Mouse (Mus musculus) stomach, embryonic 16.5 days (tissue): Measurements from ENCODE around the gene Trpc4ap. TPM values are rescaled to one million over a fixed set of nuclear protein-coding genes. Genes with fewer than 3 reads are reported as not detected.

ENCODE experiments used
- ATAC-seq: fragments of 200-750 bp; cut with Nextera tagmentation; 2 replicates; pipeline ENCODE4 v1.8.0; 2017; ENCODE audit warnings: moderate number of reproducible peaks, moderate TSS enrichment; ENCODE audit not compliant: insufficient read depth, low FRiP score
- H3K27ac ChIP-seq: fragments of 300-500 bp; sonication (generic); 2 replicates; pipeline ENCODE4 v1.5.1; 2014; ENCODE audit warnings: low read length
- H3K27me3 ChIP-seq: fragments of 300-500 bp; sonication (generic); 2 replicates; pipeline ENCODE4 v1.6.1; 2014; ENCODE audit warnings: low read length, control low read depth, mixed read lengths; ENCODE audit not compliant: control insufficient read depth, insufficient read depth
- H3K36me3 ChIP-seq: fragments of 300-500 bp; sonication (generic); 2 replicates; pipeline ENCODE4 v1.6.1; 2014; ENCODE audit warnings: low read length; ENCODE audit not compliant: control insufficient read depth, insufficient read depth
- H3K4me1 ChIP-seq: fragments of 300-500 bp; sonication (generic); 2 replicates; pipeline ENCODE4 v1.6.1; 2014; ENCODE audit warnings: low read length, control low read depth, mixed read lengths; ENCODE audit not compliant: control insufficient read depth, insufficient read depth
- H3K4me2 ChIP-seq: fragments of 300-500 bp; sonication (generic); 2 replicates; pipeline ENCODE4 v1.6.1; 2014; ENCODE audit warnings: low read depth, low read length, mixed read lengths
- H3K4me3 ChIP-seq: fragments of 300-500 bp; sonication (generic); replicated peaks from 2 replicates; pipeline ENCODE4 v1.5.1; 2014; ENCODE audit warnings: mild to moderate bottlenecking, low read length
- H3K9ac ChIP-seq: fragments of 300-500 bp; sonication (generic); 2 replicates; pipeline ENCODE4 v1.6.1; 2014; ENCODE audit warnings: low read length
- H3K9me3 ChIP-seq: fragments of 300-500 bp; sonication (generic); replicated peaks from 2 replicates; pipeline ENCODE4 v1.6.1; 2016; ENCODE audit warnings: low read length, control low read depth; ENCODE audit not compliant: control insufficient read depth
- WGBS: fragments of 180-500 bp; shearing (Covaris S2); extraction: QIAGEN DNeasy Blood & Tissue Kit; methylation state at CpG from one replicate; pipeline ENCODE4 v1.1.7; 2014; 5-methylcytosine and 5-hydroxymethylcytosine counted together
- polyA plus RNA-seq: library from polyadenylated mRNA; unstranded; fragments of >200 nt; fragmentation: Nextera tagmentation; extraction: Ambion mirVana; gene quantifications from 2 replicates; pipeline ENCODE4 v1.2.1, GENCODE M21; 2015

Gene Trpc4ap
- polyA plus RNA-seq, 1 experiment from 2014 or later: 115 TPM

DNA sequence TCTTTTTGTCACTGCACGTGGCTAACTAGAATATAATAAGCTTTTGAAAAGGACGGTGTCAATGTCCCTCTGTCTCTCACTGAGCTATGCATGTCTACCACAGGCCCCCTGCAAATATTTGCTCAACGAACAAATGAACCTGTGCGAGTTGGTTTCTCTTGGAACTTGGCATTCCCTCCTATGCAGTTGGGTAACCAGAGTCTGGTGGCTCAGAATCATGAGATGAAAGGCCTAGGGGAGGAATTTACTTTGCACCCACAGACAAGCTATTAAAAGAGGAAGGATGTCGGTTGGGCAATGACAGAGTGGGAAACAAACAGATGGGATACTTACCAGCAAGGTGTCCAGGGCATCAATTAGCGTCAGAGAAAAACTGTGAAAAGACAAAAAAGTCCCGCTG, 34.1 kb upstream of the Trpc4ap start:
- no peak for ATAC-seq
- no peak overlapping the region for H3K4me3 ChIP-seq
- 71% methylated on average over 7 of the region's 7 CpGs for WGBS
- no peak overlapping the region for H3K4me2 ChIP-seq
- no peaks in the 10 kb centered on the region for H3K9me3 ChIP-seq
- no peak overlapping the region for H3K9ac ChIP-seq
- no peaks in the 10 kb centered on the region for H3K27me3 ChIP-seq
- peaks cover 4% of the 10 kb centered on the region; the same call in 1 of the 2 replicates for H3K36me3 ChIP-seq
- H3K4me1 ChIP-seq: peaks cover 6% of the 10 kb centered on the region; the same call in 1 of the 2 replicates
- no peak overlapping the region for H3K27ac ChIP-seq

DNA sequence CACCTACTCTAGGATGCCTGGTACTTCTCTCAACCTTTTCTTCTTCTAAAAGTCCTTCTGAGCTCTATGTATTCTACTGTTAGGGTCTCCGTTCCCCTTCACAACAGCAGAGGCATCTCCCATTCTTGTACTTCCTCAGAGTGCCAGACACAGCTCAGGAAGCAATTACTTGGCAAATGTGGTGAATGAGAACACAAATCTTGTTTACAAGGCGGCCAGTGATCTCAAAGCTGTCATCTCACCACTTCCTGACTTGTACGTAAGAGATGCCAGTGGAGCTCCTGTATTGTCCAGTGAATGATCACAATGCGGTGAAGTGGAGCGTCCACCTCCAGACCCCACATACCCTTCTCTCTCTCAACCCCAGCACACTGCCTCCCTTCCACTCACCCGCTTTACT, 32.3 kb upstream of the Trpc4ap start:
- Histone ChIP-seq H3K4me3 (no peak overlapping the region), H3K27me3 (no peaks in the 10 kb centered on the region), H3K36me3 (peaks cover 4% of the 10 kb centered on the region; the same call in 1 of the 2 replicates), H3K9me3 (no peaks in the 10 kb centered on the region), H3K4me2 (no peak overlapping the region), H3K9ac (no peak overlapping the region), H3K27ac (no peak overlapping the region), H3K4me1 (peaks cover 12% of the 10 kb centered on the region)
- ATAC-seq: no peak
- 81% methylated on average over 6 of the region's 6 CpGs for WGBS

DNA sequence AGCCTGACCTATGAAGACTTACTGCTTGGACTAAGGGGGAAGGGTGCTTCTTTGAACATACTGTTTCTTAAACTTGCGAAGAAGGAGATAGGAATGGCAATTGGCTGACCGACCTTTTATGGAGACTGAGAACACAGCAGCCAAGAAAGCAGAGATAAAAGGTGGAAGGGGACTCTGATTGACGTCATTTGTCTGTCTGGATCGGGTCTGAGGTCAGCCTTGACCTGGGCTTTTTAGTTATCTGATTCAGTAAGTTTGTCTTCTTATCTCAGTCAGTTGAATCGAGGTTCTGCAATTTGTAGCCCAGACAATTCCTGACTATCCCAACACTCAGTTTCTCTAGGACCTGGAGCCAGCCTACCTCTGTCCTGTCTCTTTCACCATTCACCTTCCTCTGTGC, 31.9 kb upstream of the Trpc4ap start:
- Histone ChIP-seq H3K9me3 (no peaks in the 10 kb centered on the region), H3K4me1 (peaks cover 12% of the 10 kb centered on the region), H3K4me2 (no peak overlapping the region), H3K27ac (no peak overlapping the region), H3K4me3 (no peak overlapping the region), H3K27me3 (no peaks in the 10 kb centered on the region), H3K36me3 (peaks cover 4% of the 10 kb centered on the region; the same call in 1 of the 2 replicates), H3K9ac (no peak overlapping the region)
- WGBS: 69% methylated on average over 5 of the region's 5 CpGs
- ATAC-seq: no peak

DNA sequence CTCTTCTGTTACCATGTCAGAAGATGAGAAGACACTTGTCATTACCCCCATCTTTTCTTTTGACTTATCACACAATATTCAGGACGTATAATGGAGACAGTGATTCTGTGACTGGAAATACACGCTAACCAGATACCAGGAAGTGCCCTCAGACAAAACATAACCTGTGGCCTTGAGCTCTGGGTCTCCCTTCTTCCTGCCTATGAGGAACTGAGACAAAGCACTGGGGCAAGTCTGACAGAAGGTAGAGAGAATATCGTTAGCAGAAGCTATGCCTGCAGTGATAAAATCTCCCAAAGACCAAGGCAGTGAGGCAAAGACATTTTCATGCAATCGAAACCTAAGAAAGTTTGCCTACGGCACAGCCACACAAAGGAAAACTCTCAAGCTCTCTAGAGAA, 28.4 kb upstream of the Trpc4ap start:
- no peak overlapping the region for H3K4me3 ChIP-seq
- H3K27me3 ChIP-seq: no peaks in the 10 kb centered on the region
- 58% methylated on average over 5 of the region's 5 CpGs for WGBS
- ATAC-seq: no peak
- peak overlapping the region; percentile 79 for H3K27ac ChIP-seq
- peaks cover 4% of the 10 kb centered on the region; the same call in 1 of the 2 replicates for H3K36me3 ChIP-seq
- no peaks in the 10 kb centered on the region for H3K9me3 ChIP-seq
- H3K9ac ChIP-seq: peak overlapping the region; percentile 39
- no peak overlapping the region for H3K4me2 ChIP-seq
- peaks cover 8% of the 10 kb centered on the region for H3K4me1 ChIP-seq

DNA sequence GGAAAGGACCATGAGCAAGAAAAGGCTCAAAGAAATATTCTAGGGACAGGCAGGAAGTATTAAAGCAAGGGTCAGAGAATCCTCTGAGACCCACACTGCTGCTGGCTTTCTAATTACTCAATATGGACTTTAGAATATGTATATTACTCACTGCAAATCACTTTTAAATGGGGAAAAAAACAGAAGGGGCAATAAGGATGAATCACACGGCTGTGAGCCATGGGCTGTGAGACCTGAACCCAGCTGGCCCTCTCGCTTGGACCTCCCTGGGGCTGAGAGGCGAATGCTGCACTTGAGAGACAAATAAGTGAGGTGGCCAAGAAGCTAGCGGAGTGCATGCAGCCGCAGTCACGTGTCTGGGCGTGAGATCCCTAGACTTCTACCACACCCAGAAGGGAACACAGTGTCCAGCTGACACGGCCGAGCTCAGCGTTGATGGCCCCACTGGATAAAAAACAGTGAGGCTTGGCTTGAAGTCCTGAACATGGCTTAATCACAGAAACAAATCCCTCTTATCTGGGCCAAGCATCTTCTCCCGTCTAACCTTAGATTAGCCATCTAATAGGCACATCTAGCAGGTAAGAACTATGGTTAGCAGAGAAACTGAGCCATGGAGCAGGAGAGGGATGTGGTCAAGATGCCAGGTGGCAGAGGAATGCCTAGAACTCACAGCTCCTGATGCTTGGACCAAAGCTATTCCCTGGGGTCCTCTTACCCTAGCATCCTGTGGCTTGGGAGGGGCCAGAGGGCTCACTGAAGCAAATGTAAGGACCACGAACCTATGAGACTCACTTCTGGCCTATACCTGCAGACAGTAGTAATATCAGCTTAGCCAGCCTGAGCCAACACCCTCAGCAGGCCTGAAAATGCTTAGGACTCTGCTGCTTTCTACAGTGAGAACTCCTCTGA, 25.2 kb upstream of the Trpc4ap start:
- Histone ChIP-seq H3K27me3 (no peaks in the 10 kb centered on the region), H3K27ac (no peak overlapping the region), H3K9ac (no peak overlapping the region), H3K4me1 (peaks cover 8% of the 10 kb centered on the region), H3K4me3 (no peak overlapping the region), H3K36me3 (0 out of 2 replicates have a peak, but pooled peaks cover under 1% of the 10 kb centered on the region), H3K9me3 (no peaks in the 10 kb centered on the region), H3K4me2 (no peak overlapping the region)
- 76% methylated on average over 12 of the region's 12 CpGs for WGBS
- ATAC-seq: no peak

DNA sequence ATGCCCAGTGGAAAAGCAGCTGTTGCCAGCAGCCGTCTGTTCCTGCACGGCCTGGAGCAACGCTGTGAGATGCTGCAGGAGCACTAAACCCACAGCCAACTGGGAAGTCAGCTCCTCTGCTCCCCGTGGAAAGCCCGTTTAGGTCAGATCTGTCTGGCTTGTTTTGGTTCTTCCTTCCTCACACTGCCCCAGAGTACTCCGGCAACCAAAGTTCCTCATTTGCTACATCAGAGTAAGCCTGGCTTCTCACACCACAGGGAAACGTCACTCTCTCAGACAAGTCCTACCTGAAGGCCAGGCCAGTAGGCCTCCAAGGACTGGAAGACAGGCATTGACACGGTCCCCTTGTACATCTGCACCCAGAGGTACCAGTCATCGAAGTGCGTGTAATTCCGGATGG, 18.4 kb upstream of the Trpc4ap start:
- Histone ChIP-seq H3K9ac (no peak overlapping the region), H3K36me3 (peaks cover 11% of the 10 kb centered on the region)
- ATAC-seq: no peak

DNA sequence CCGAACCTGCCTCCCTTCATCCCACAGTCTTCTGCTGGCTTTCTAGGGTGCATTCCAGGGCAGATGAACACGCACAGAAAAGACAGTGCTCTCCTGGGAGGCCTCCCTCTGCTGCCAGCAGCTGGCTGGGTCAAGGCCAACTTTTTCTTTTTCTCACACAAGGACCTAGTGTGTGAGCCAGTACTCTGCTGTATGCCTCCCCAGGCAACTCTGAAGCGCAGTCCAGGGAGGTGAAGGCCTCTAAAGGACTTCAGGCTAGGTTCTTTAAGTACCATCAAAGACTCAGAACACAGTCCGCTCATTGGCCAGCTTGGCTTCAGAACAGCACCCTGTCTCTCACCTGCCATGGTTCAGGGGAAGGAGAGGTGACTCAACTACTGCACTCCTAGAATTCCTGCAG, 15.1 kb upstream of the Trpc4ap start:
- H3K9me3 ChIP-seq: no peaks in the 10 kb centered on the region
- H3K4me3 ChIP-seq: no peak overlapping the region
- no peak for ATAC-seq
- no peak overlapping the region for H3K27ac ChIP-seq
- no peaks in the 10 kb centered on the region for H3K27me3 ChIP-seq
- no peaks in the 10 kb centered on the region for H3K4me1 ChIP-seq
- H3K9ac ChIP-seq: no peak overlapping the region
- WGBS: 70% methylated on average over 4 of the region's 4 CpGs
- H3K36me3 ChIP-seq: peaks cover 12% of the 10 kb centered on the region
- no peak overlapping the region for H3K4me2 ChIP-seq

More for the DNA sequence above, 18.4 kb upstream of the Trpc4ap start:
- no peaks in the 10 kb centered on the region for H3K4me1 ChIP-seq
- H3K4me2 ChIP-seq: no peak overlapping the region
- H3K4me3 ChIP-seq: no peak overlapping the region
- no peaks in the 10 kb centered on the region for H3K27me3 ChIP-seq
- H3K27ac ChIP-seq: no peak overlapping the region
- 79% methylated on average over 11 of the region's 11 CpGs for WGBS
- no peaks in the 10 kb centered on the region for H3K9me3 ChIP-seq

DNA sequence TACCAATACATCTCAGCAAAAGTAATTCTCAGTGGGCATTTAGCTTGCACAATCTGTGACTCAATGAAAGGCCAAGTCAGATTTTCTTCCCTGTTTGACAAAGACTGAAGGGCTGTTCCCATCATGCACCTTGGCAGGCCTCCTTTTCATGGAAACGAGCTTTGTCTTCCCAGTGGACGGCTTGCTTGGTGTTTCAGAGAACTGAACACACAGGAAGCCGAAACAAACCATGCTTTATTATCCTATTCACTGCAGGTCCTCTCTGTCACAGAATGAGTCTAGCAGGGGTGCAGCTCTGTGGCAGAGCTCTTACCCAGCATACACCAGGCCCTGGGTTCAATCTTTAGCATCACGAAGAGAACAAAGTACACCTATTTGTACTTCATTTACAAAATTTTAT, 11.4 kb upstream of the Trpc4ap start:
- H3K9ac ChIP-seq: no peak overlapping the region
- no peaks in the 10 kb centered on the region for H3K9me3 ChIP-seq
- ATAC-seq: no peak
- H3K27me3 ChIP-seq: no peaks in the 10 kb centered on the region
- no peaks in the 10 kb centered on the region for H3K4me1 ChIP-seq
- H3K27ac ChIP-seq: no peak overlapping the region
- no peak overlapping the region for H3K4me3 ChIP-seq
- 54% methylated on average over 4 of the region's 4 CpGs for WGBS
- H3K4me2 ChIP-seq: no peak overlapping the region
- peaks cover 7% of the 10 kb centered on the region for H3K36me3 ChIP-seq

DNA sequence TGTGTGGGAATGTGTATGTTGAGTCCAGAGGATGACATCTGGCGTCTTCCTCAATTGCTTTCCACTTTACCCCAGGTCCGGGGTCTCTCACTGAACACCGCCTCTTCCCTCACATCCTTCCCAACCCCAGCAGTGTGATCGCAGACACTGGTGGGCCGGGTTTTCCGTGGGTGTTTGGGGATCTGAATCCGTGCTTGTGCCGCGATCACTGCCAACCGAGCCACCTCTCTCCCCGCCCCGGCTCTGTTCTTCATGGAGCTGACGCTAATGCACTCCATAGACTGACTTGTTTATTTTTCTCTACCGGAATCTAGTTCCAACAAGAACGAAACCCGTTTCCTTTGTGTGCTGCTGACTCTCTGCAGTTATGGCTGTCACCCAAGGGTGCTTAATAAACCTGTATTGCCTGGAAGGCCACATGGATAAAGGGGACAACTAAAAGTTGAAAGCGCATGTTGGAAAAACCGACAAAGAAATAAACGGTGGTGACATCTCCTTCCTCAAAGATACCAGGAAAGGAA, 9.3 kb upstream of the Trpc4ap start:
- Histone ChIP-seq H3K36me3 (peaks cover 7% of the 10 kb centered on the region), H3K9ac (no peak overlapping the region), H3K27ac (peak overlapping the region; percentile 60), H3K4me1 (no peaks in the 10 kb centered on the region), H3K9me3 (no peaks in the 10 kb centered on the region), H3K4me2 (no peak overlapping the region), H3K27me3 (no peaks in the 10 kb centered on the region), H3K4me3 (no peak overlapping the region)
- ATAC-seq: no peak
- WGBS: 61% methylated on average over 19 of the region's 19 CpGs
